Mouse (Mus musculus) left cerebral cortex, adult 18-20 months (tissue): ENCODE data around the gene Zfp28. TPM values are rescaled to one million over a fixed set of nuclear protein-coding genes. Genes with fewer than 3 reads are reported as not detected.
"Not testable (repeated sequence)": the region's sequence is repeated elsewhere in the genome, so short reads cannot be mapped to it uniquely, and the experiment has no call there.

Experiments
- DNase-seq, 2 experiments: peaks; one replicate each; pipeline ENCODE4 v3.0.0; 2021 to 2022; ENCODE audit warnings: low spot score in 2 of 2, mixed read lengths in 1 of 2
- long read RNA-seq, 2 experiments: library from polyadenylated mRNA; stranded (forward); transcript quantifications; one replicate each; pipeline ENCODE4 v2.0.0; 2021
- total RNA-seq, 2 experiments: library from RNA; stranded (reverse); gene quantifications; 2 replicates each; pipeline ENCODE4 v1.2.3; 2021

Zfp28 gene
- 1 to 10 TPM; 7.7 to 8.6 TPM for total RNA-seq
- long read RNA-seq, experiment 1, full-length matches to known transcripts = 2 of 8 reads
- long read RNA-seq, experiment 1, partial matches to known transcripts = 1 of 8 reads
- long read RNA-seq, experiment 1, other reads (novel, unspliced or antisense) = 5 of 8 reads
- long read RNA-seq, experiment 2, full-length matches to known transcripts = 3 of 4 reads
- long read RNA-seq, experiment 2, partial matches to known transcripts = 0 of 4 reads
- long read RNA-seq, experiment 2, other reads (novel, unspliced or antisense) = 1 of 4 reads

GRCm38 (mm10) chr7:6383044-6383455, at the start of gene Zfp28:
Gene Zfp28 (plus strand): TSS chr7:6383295.
- peak; percentile 87 to 89 for DNase-seq

- no peak for DNase-seq
These were observed 43.2 kb upstream of the Zfp28 start for GRCm38 (mm10) chr7:6339865-6340264.

GRCm38 (mm10) chr7:6343501-6344071, 39.5 kb upstream of the Zfp28 start, which contains the start of gene Gm3854:
Gene Gm3854 (plus strand): TSS chr7:6343759.
- DNase-seq = peak; percentile 71 to 86

GRCm38 (mm10) chr7:6344124-6344523, 39.0 kb upstream of the Zfp28 start:
- DNase-seq = no peak

GRCm38 (mm10) chr7:6358121-6358520, 25.0 kb upstream of the Zfp28 start:
- no peak for DNase-seq

- DNase-seq = peak in 1 of 2 experiments; percentile 17
These were observed 24.0 kb upstream of the Zfp28 start for GRCm38 (mm10) chr7:6358937-6359590.

- DNase-seq = no peak
These were observed 22.5 kb upstream of the Zfp28 start for GRCm38 (mm10) chr7:6360477-6361060.

- no peak for DNase-seq
These were observed 21.3 kb upstream of the Zfp28 start for GRCm38 (mm10) chr7:6361756-6362155.

- peak; percentile 96 to 99 for DNase-seq
These were observed 20.6 kb upstream of the Zfp28 start for GRCm38 (mm10) chr7:6362268-6363046.

GRCm38 (mm10) chr7:6363047-6363488, 20.0 kb upstream of the Zfp28 start, which contains the start of gene Zfp78:
Gene Zfp78 (plus strand): TSS chr7:6363280.
- peak; percentile 78 to 86 for DNase-seq

- DNase-seq = no peak
These were observed 18.3 kb upstream of the Zfp28 start for GRCm38 (mm10) chr7:6364761-6365160.

- DNase-seq = no peak
These were observed 15.9 kb upstream of the Zfp28 start for GRCm38 (mm10) chr7:6367185-6367584.

- not testable (repeated sequence) for DNase-seq
These were observed 14.9 kb upstream of the Zfp28 start for GRCm38 (mm10) chr7:6368146-6368545.

GRCm38 (mm10) chr7:6369460-6369859, 13.6 kb upstream of the Zfp28 start:
- DNase-seq = no peak

GRCm38 (mm10) chr7:6372993-6373392, 10.1 kb upstream of the Zfp28 start:
- DNase-seq = no peak

- DNase-seq = peak; percentile 53 to 73
These were observed 4.7 kb upstream of the Zfp28 start for GRCm38 (mm10) chr7:6378441-6378840.

- no peak for DNase-seq
These were observed 1.7 kb upstream of the Zfp28 start for GRCm38 (mm10) chr7:6381431-6381830.

- DNase-seq = no peak
These were observed 916 bp downstream of the Zfp28 start for GRCm38 (mm10) chr7:6384011-6384410.

- DNase-seq = peak in 1 of 2 experiments; percentile 13
These were observed 3.9 kb downstream of the Zfp28 start for GRCm38 (mm10) chr7:6386995-6387394.

GRCm38 (mm10) chr7:6388971-6389370, 5.9 kb downstream of the Zfp28 start:
- no peak for DNase-seq

- no peak for DNase-seq
These were observed 6.4 kb downstream of the Zfp28 start for GRCm38 (mm10) chr7:6389449-6389848.
